Mouse (Mus musculus) hindbrain, embryonic 10.5 days (tissue): ENCODE measurements at regions not wholly inside any gene's neighbourhood (a gene's known extent, or its start where the extent isn't known, plus 50 kb on each side); places are given as distances from the start of the nearest gene placed in this dataset.
A peak's percentile ranks its signal among the peaks of the same experiment; 100 is the strongest.

Experiments
- DNase-seq: peaks from one replicate; pipeline ENCODE4 v3.0.0-alpha.2; 2017; ENCODE audit warnings: low spot score
- H3K27ac ChIP-seq: fragments of 300-500 bp; sonication (generic); 2 replicates; pipeline ENCODE4 v1.5.1; 2016; ENCODE audit warnings: mild to moderate bottlenecking, moderate library complexity
- H3K27me3 ChIP-seq: fragments of 300-500 bp; sonication (generic); 2 replicates; pipeline ENCODE4 v1.6.1; 2016; ENCODE audit warnings: mild to moderate bottlenecking; ENCODE audit not compliant: poor library complexity, insufficient read depth, severe bottlenecking
- H3K36me3 ChIP-seq: fragments of 300-500 bp; sonication (generic); 2 replicates; pipeline ENCODE4 v1.6.1; 2016; ENCODE audit warnings: mild to moderate bottlenecking, moderate library complexity
- H3K4me1 ChIP-seq: fragments of 300-500 bp; sonication (generic); replicated peaks from 2 replicates; pipeline ENCODE4 v1.6.1; 2016; ENCODE audit warnings: mild to moderate bottlenecking
- H3K4me3 ChIP-seq: fragments of 300-500 bp; sonication (generic); 2 replicates; pipeline ENCODE4 v1.5.1; 2016; ENCODE audit warnings: mild to moderate bottlenecking, moderate library complexity
- H3K9me3 ChIP-seq: fragments of 300-500 bp; sonication (generic); 2 replicates; pipeline ENCODE4 v1.6.1; 2016; ENCODE audit warnings: mild to moderate bottlenecking, moderate library complexity
- WGBS: fragments of 180-500 bp; shearing (Covaris S2); methylation state at CpG from one replicate; pipeline ENCODE4 v1.1.7; 2016; 5-methylcytosine and 5-hydroxymethylcytosine counted together

- Histone ChIP-seq H3K27me3 (no peaks in the 10 kb centered on the region), H3K27ac (peak overlapping the region; percentile 8; the same call in 1 of the 2 replicates), H3K9me3 (no peaks in the 10 kb centered on the region), H3K4me1 (peaks cover 16% of the 10 kb centered on the region), H3K36me3 (no peaks in the 10 kb centered on the region), H3K4me3 (no peak overlapping the region)
- WGBS: 75% methylated on average over 9 of the region's 9 CpGs
- no peak for DNase-seq
These were observed 106.0 kb upstream of the Zfp217 start for GRCm38 (mm10) chr2:170253681-170254440.

- no peak for DNase-seq
- Histone ChIP-seq H3K9me3 (no peaks in the 10 kb centered on the region), H3K27ac (peak overlapping the region; percentile 16; the same call in 1 of the 2 replicates), H3K27me3 (no peaks in the 10 kb centered on the region; the same call in 1 of the 2 replicates), H3K4me1 (peaks cover 18% of the 10 kb centered on the region), H3K36me3 (no peaks in the 10 kb centered on the region), H3K4me3 (no peak overlapping the region)
- WGBS: 73% methylated on average over 14 of the region's 14 CpGs
These were observed 104.5 kb upstream of the Zfp217 start for GRCm38 (mm10) chr2:170252255-170253034.

- Histone ChIP-seq H3K9me3 (no peaks in the 10 kb centered on the region), H3K27me3 (peaks cover 6% of the 10 kb centered on the region; the same call in 1 of the 2 replicates), H3K36me3 (no peaks in the 10 kb centered on the region), H3K27ac (no peak overlapping the region), H3K4me3 (no peak overlapping the region), H3K4me1 (peaks cover 31% of the 10 kb centered on the region)
- 91% methylated on average over 2 of the region's 2 CpGs for WGBS
- no peak for DNase-seq
These were observed 102.8 kb upstream of the Zfp217 start for GRCm38 (mm10) chr2:170250680-170251079.

- H3K27me3 ChIP-seq: peaks cover 6% of the 10 kb centered on the region; the same call in 1 of the 2 replicates
- peaks cover 33% of the 10 kb centered on the region for H3K4me1 ChIP-seq
- no peaks in the 10 kb centered on the region for H3K9me3 ChIP-seq
- no peak overlapping the region for H3K27ac ChIP-seq
- DNase-seq: no peak
- 67% methylated on average over 11 of the region's 11 CpGs for WGBS
- H3K4me3 ChIP-seq: no peak overlapping the region
- H3K36me3 ChIP-seq: no peaks in the 10 kb centered on the region
These were observed 100.0 kb upstream of the Zfp217 start for GRCm38 (mm10) chr2:170247702-170248445.

- H3K27me3 ChIP-seq: peaks cover 6% of the 10 kb centered on the region; the same call in 1 of the 2 replicates
- DNase-seq: peak; percentile 23
- H3K9me3 ChIP-seq: no peaks in the 10 kb centered on the region
- H3K4me1 ChIP-seq: peaks cover 24% of the 10 kb centered on the region
- H3K27ac ChIP-seq: peak overlapping the region; percentile 80
- no peaks in the 10 kb centered on the region for H3K36me3 ChIP-seq
- 0 out of 2 replicates have a peak overlapping the region, but pooled peaks have one; percentile 21 for H3K4me3 ChIP-seq
- WGBS: 25% methylated on average over 12 of the region's 12 CpGs
These were observed 97.9 kb upstream of the Zfp217 start for GRCm38 (mm10) chr2:170245637-170246341.

GRCm38 (mm10) chr2:170244108-170244507 lies 96.2 kb upstream of the Zfp217 start:
- no peak for DNase-seq
- H3K9me3 ChIP-seq: no peaks in the 10 kb centered on the region
- H3K27me3 ChIP-seq: peaks cover 6% of the 10 kb centered on the region; the same call in 1 of the 2 replicates
- H3K4me3 ChIP-seq: no peak overlapping the region
- 0 out of 2 replicates have a peak overlapping the region, but pooled peaks have one; percentile 53 for H3K27ac ChIP-seq
- H3K36me3 ChIP-seq: no peaks in the 10 kb centered on the region
- peaks cover 24% of the 10 kb centered on the region for H3K4me1 ChIP-seq
- 82% methylated on average over 4 of the region's 4 CpGs for WGBS

- no peak for DNase-seq
- 88% methylated on average over 1 of the region's 1 CpGs for WGBS
- Histone ChIP-seq H3K36me3 (no peaks in the 10 kb centered on the region), H3K9me3 (no peaks in the 10 kb centered on the region), H3K4me3 (no peak overlapping the region), H3K4me1 (peaks cover 6% of the 10 kb centered on the region), H3K27me3 (no peaks in the 10 kb centered on the region), H3K27ac (no peak overlapping the region)
These were observed 90.1 kb upstream of the Zfp217 start for GRCm38 (mm10) chr2:170237959-170238358.

GRCm38 (mm10) chr2:170233426-170233825 lies 85.5 kb upstream of the Zfp217 start:
- H3K4me1 ChIP-seq: peaks cover 6% of the 10 kb centered on the region
- no peaks in the 10 kb centered on the region for H3K36me3 ChIP-seq
- 0 out of 2 replicates have a peak overlapping the region, but pooled peaks have one; percentile 35 for H3K27ac ChIP-seq
- WGBS: 78% methylated on average over 4 of the region's 4 CpGs
- no peaks in the 10 kb centered on the region for H3K27me3 ChIP-seq
- no peaks in the 10 kb centered on the region for H3K9me3 ChIP-seq
- DNase-seq: no peak
- H3K4me3 ChIP-seq: no peak overlapping the region

GRCm38 (mm10) chr2:170229461-170230080 lies 81.7 kb upstream of the Zfp217 start:
- 92% methylated on average over 8 of the region's 8 CpGs for WGBS

GRCm38 (mm10) chr2:170228318-170228994 lies 80.6 kb upstream of the Zfp217 start:
- no peaks in the 10 kb centered on the region for H3K27me3 ChIP-seq
- no peaks in the 10 kb centered on the region for H3K9me3 ChIP-seq
- H3K36me3 ChIP-seq: no peaks in the 10 kb centered on the region
- no peak overlapping the region for H3K27ac ChIP-seq
- no peak overlapping the region for H3K4me3 ChIP-seq
- WGBS: 92% methylated on average over 10 of the region's 10 CpGs
- peaks cover 2% of the 10 kb centered on the region for H3K4me1 ChIP-seq
- DNase-seq: no peak

More at GRCm38 (mm10) chr2:170229461-170230080, 81.7 kb upstream of the Zfp217 start:
- no peaks in the 10 kb centered on the region for H3K4me1 ChIP-seq
- H3K27me3 ChIP-seq: no peaks in the 10 kb centered on the region
- no peaks in the 10 kb centered on the region for H3K36me3 ChIP-seq
- no peak for DNase-seq
- peak overlapping the region; percentile 16; the same call in 1 of the 2 replicates for H3K27ac ChIP-seq
- H3K9me3 ChIP-seq: no peaks in the 10 kb centered on the region
- no peak overlapping the region for H3K4me3 ChIP-seq

GRCm38 (mm10) chr2:170223872-170224271 lies 76.0 kb upstream of the Zfp217 start:
- DNase-seq: no peak
- H3K4me1 ChIP-seq: peaks cover 48% of the 10 kb centered on the region
- H3K27me3 ChIP-seq: no peaks in the 10 kb centered on the region
- no peak overlapping the region for H3K4me3 ChIP-seq
- H3K9me3 ChIP-seq: no peaks in the 10 kb centered on the region
- 0 out of 2 replicates have a peak overlapping the region, but pooled peaks have one; percentile 93 for H3K27ac ChIP-seq
- 80% methylated on average over 7 of the region's 7 CpGs for WGBS
- H3K36me3 ChIP-seq: no peaks in the 10 kb centered on the region
